Mouse (Mus musculus) ES-Bruce4 (cell line): ENCODE results near the gene Mapk3.

Experiments
- CTCF ChIP-seq: IDR thresholded peaks from one replicate; pipeline ENCODE4 v1.8.1; 2011; ENCODE audit warnings: low read depth, low read length
- POLR2A ChIP-seq: IDR thresholded peaks from one replicate; pipeline ENCODE4 v1.8.1; 2011; ENCODE audit warnings: low read length; ENCODE audit not compliant: insufficient read depth

DNA sequence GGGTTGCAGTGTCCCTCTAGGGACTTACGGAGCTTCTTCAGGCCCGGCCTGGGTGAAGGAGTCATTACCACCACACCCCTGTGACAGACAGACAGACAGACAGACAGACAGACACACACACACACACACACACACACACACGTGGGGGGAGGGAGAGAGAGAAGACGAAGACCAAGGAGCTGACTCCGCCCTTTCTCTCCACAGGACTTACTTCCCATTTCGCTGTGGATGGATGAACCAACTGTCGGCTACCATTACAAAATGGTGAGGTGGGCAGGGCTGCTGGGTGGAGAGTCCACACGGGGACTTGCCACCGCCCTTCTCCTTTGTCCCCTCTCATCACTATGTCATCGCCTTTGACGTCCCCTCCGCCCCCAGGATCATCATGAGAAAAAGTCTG, 11.4 kb downstream of the Mapk3 start:
- TF ChIP-seq POLR2A (no peak), CTCF (no peak)
